Mouse (Mus musculus): ENCODE measurements at regions not wholly inside any gene's neighbourhood (a gene's known extent, or its start where the extent isn't known, plus 50 kb on each side); places are given as distances from the start of the nearest gene placed in this dataset.

DNA sequence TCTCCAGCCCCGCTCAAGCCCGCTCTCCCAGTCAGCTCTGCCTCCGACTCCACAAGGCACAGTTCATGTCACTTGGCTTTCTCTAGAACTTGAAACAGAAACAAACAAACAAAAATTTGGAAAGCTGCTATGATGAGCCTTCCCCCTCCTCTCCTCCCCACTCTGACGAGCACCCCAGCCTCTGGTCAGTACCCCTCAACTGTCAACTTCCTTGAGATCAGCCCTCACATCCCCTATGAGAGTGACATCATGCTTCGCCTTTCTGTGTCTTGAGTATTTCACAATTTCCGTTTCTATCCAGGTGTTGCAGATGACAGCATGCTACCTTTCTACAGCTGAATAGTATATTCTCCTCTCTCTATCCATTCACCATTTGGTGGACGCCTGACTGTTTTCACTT is 123.3 kb downstream of the Rap2a start:
- TF ChIP-seq CTCF (IDR thresholded peaks at IDR 0.05; ENCODE audit: extremely low read depth, insufficient read depth, low read length), result no peak
- no peak for TF ChIP-seq POLR2A (IDR thresholded peaks at IDR 0.05; ENCODE audit: extremely low read depth, insufficient read depth, low read length)

All from cortical plate, adult 2 months (tissue).